Mouse (Mus musculus) lung, postnatal 10 days (tissue): Measurements from ENCODE around the gene Chat.
"Not testable (repeated sequence)": the region's sequence is repeated elsewhere in the genome, so short reads cannot be mapped to it uniquely, and the experiment has no call there.

ENCODE experiments used
- DNase-seq: peaks from one replicate; pipeline ENCODE4 v3.0.0; 2021

The Chat gene

DNA sequence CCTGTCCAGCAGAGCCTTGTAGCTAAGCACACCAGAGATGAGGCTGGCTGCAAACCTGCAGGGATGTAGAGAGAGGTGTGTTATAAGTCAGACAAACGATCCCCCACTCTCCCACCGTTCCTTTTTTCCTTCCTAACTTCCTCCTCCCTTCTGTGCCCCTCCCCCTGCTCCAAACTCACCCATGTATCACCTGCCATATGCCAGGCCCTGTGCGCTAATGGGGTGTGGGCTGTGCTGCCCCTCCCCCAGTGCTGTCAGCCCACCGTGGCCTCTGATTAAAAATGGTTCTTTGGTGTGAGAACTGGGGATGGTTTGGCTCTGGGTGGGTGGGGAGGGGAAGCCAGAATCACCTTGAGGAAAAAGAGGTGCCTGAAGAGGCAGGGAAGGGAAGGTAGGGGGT, 13.2 kb downstream of the Chat start:
- no peak for DNase-seq

DNA sequence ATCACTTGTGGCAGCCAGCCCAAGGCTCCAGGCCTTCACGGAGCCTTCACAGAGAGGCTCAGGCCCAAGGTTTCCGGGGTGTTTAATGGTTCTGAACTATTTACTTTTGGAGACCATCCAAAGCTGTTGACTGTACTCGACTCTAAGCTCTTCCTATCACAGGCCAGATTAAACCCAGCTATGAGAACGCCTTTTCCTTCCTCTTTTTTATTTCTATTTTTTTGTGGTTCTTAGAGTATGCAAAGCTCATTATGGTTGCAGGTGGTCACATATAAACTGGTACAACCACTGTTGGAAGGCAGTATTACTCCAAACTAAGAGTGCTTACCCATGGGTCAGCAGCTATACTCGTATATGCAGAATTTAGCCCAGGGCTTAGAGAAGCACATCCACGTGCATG, 18.8 kb downstream of the Chat start:
- no peak for DNase-seq

DNA sequence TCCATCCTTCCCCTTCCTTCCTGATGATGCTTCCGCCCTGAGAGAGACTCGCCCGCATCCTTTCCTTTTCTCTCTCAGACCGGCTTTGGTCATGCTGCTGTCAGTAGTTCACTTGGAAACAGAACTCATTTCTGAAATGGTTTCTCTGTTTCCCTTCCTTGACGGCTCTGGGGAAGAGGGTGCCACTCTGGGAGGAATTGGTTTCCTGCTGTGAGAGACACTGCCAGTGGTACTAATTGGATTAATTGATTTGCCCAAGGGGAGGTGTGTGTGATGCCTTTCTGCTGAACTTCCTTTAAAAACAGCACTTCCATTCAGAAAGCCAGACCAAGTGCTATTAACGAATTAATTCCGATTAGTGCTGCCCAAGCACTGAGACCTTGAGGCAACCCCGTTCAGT, 22.3 kb downstream of the Chat start:
- DNase-seq: no peak

- no peak for DNase-seq
Measured at GRCm38 (mm10) chr14:32439744-32440143, 26.0 kb downstream of the Chat start.

DNA sequence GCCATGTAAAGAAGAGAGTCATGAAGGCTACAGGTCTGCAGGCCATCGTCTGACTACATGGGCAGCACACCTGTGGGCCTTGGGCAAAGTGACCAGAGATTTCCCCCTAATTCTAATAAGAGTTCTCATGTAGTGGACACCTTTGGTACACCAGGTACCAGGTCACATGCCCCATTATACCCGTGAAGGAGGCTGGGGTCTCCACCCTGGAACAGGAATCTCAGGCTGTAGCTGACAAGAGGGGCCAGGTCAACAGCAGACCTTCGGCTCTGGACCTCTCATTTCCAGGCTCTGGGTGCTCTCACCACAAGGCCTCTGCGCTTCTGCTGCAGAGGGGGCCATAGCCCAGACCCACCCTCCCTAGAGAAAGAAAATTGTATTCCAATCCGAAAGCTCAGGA, 26.5 kb downstream of the Chat start:
- DNase-seq: no peak

GRCm38 (mm10) chr14:32437352-32437793, 28.4 kb downstream of the Chat start:
- DNase-seq: no peak

GRCm38 (mm10) chr14:32429030-32429602, 36.7 kb downstream of the Chat start:
- no peak for DNase-seq

GRCm38 (mm10) chr14:32423946-32424345, 41.8 kb downstream of the Chat start:
- no peak for DNase-seq

DNA sequence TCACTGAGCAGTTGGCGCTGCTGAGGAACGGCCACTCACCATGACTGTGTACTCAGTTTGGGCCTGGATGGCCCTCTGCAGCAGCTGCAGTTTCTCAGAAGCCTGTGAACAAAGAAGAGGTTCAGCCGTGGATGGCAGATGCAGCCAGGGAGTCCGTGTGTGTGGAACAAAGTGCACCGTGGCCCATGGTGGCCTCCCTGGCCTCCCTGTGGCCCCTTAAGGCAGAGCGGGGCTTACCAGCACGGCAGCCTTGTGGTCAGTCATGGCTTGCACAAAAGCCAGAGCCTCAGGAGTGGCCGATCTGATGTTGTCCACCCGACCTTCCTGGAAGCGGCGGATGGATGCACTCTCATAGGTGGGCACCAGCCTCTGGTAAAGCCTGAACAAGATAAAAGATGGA, 47.0 kb downstream of the Chat start:
- DNase-seq: no peak

DNA sequence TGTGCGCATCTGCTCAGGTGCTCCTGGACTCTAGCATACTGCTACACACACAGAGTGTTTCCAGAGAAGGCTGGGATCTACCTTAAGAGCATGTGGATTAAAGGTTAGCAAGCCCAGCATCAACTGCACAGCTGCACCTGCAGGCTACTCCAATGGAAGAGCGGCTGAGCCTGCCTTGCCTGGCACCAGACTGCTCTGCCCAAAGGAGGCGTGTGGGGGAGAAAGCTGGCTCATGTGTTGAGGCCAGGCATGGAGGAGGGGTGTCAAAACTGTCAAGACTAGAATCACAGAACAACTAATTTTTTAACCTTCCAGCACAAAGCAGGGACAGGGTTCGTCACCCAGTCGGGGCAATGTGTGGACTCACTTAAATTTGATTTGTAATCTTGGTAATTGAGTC, 53.7 kb downstream of the Chat start:
- no peak for DNase-seq

DNA sequence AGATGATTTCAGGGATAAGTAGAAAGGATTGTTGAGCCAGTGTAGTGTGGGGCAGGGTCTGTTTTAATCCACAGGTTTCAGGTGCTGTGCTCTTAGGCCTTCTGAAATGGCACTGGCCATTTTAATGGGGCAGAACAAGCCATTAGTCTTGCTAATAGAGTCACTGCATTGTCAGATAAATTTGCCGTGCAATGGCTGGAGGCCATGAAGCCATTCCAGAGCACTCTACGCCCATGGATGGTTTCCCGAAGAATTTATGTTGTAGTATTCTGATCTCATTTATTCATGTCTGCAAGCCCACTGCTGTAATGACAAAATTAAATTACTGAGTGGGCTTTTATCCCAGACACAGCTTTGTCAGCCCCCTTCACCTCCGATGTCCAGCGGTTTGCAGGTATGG, 55.7 kb downstream of the Chat start:
- DNase-seq: no peak

DNA sequence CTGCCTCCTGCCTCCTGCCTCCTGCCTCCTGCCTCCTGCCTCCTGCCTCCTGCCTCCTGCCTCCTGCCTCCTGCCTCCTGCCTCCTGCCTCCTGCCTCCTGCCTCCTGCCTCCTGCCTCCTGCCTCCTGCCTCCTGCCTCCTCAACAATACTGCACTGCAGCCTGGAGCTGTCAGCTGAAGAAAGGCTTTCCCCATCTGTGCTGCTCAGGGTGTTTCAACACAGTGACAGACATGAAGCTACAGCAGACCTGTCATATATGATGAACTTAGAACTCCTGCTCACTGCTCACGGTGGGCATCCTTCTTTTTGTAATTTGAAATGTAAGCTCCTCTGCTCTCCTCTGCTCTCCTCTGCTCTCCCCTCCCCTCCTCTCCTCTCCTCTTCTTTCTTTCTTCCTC, 60.4 kb downstream of the Chat start:
- DNase-seq: not testable (repeated sequence)

DNA sequence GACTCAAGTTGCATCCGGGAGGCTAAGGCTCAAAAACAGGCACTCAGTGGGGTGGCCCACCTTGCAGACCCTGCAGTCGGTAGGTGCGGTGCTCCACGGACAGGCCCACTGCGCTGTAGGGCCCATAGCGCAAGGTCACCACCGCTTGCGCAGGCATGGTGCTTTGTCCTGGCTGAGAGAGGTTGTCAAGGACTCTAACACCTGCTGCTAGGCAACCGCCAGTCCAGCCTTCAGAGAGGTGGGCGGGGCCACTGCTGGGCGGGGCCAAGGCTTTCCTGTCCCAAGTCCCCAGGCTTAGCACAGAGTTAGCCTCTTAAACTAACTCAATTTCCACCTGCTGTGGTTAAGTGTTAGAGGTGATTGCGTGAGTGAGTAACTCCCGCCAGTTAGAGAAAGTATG, 77.6 kb downstream of the Chat start, which contains the start of gene 1700024G13Rik:
1700024G13Rik (minus strand) TSS at position 196 of the 400 bp plus-strand sequence.
- peak; percentile 71 for DNase-seq

DNA sequence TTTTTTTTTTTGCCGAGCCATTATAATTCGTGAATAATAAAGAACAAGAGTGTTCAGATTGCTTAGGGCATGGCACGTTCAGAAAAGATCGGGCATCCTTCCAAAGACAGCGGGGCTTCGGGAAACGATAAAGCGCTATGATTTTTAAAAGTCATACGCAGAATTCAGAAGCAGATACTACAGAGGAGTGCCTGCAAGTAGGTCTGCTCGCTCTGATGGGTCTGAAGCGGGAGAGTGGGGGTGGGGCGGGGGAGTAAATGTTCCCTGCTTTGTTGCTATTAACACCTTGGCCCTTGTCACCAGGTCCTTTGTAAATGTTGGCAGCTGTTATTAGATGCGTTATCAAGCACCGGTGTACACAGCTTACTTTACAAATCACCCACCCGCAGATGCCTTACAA, 84.2 kb downstream of the Chat start:
- no peak for DNase-seq

DNA sequence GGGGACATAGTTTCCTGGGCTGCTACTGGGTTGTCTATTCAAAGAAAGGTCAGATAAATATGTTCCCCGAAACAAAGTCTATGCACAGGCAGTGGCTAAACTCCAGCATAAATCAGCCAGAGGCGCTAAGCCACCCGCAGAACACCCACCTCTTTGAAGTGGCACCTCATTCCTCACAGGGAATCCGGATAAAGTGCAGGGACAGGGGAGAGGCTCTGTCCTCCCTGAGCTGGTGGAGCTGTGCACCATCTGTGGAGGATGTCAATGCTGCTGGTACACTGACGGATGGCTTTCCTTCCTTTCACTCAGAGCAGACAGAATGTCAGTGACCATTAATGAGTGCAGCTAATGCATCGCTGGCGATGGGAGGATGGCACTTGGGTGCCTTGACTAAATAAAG, 84.7 kb downstream of the Chat start:
- DNase-seq: no peak

DNA sequence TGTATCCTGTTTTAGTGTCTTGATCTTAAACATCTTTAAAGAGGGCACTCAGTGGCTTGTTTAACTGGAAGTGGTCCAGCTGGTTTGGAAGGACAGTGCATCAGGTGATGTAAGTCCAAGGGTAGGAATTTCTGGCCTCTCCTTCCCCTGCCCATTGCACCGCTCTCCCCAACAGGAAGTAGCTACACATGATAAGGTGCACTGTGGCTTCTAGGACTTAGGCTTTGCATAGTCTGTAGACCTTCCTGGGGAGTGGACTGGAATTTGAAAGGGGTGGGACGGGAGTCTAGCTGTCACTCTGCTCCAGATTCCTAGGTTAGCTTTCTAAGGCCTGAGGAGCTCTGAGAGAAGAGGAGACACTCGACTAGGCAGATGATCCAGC, 85.7 kb downstream of the Chat start:
- DNase-seq: peak; percentile 16

- DNase-seq: no peak
Measured at GRCm38 (mm10) chr14:32379395-32380098, 86.2 kb downstream of the Chat start.

- no peak for DNase-seq
Measured at GRCm38 (mm10) chr14:32372510-32372909, 93.3 kb downstream of the Chat start.

DNA sequence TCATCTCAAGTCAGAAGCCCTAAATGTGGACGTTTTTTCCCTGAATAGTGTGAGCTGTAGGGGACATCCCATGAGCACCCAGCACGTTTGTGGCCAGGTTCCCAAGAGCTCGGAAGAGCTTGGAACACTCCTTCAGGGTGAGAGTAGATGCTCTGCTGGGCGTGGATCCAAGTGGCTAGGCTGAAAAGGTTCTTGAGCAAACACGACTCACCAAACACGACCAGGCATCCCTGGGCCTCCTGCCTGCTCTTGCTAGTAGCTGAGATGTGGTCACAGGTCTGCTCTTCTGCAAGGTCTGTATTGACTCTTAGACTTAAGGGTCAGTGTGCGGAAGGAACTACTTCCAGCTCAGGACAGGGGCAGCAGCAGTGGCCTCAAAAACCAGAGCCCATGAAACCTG, 96.0 kb downstream of the Chat start:
- DNase-seq: no peak

- DNase-seq: no peak
Measured at GRCm38 (mm10) chr14:32364359-32364758, 101.4 kb downstream of the Chat start.
